Mouse (Mus musculus): ENCODE data around the gene B4galt5. TPM values are rescaled to one million over a fixed set of nuclear protein-coding genes. Genes with fewer than 3 reads are reported as not detected.

Gene B4galt5
- polyA plus RNA-seq, 1 experiment: 28.3 TPM

GRCm38 (mm10) chr2:167377697-167378096 lies 28.7 kb upstream of the B4galt5 start:
- TF ChIP-seq CTCF (IDR thresholded peaks at IDR 0.05; ENCODE audit: borderline replicate concordance, insufficient read depth, low read length) (no peak), POLR2A (IDR thresholded peaks at IDR 0.05; ENCODE audit: low read depth, low read length) (no peak)
- no peaks in the 10 kb centered on the region for H3K4me1 ChIP-seq (ENCODE audit: control insufficient read depth, insufficient read depth, low read length)
- no peak overlapping the region for H3K27ac ChIP-seq (ENCODE audit: insufficient read depth, low read length)
- no peak overlapping the region for H3K4me3 ChIP-seq (ENCODE audit: insufficient read depth, low read length)

GRCm38 (mm10) chr2:167376160-167376564 lies 27.2 kb upstream of the B4galt5 start:
- TF ChIP-seq CTCF (IDR thresholded peaks at IDR 0.05; ENCODE audit: borderline replicate concordance, insufficient read depth, low read length): no peak
- TF ChIP-seq POLR2A (IDR thresholded peaks at IDR 0.05; ENCODE audit: low read depth, low read length): no peak
- no peak overlapping the region for H3K27ac ChIP-seq (ENCODE audit: insufficient read depth, low read length)
- no peaks in the 10 kb centered on the region; the same call in 1 of the 2 replicates for H3K4me1 ChIP-seq (ENCODE audit: control insufficient read depth, insufficient read depth, low read length)
- no peak overlapping the region for H3K4me3 ChIP-seq (ENCODE audit: insufficient read depth, low read length)

GRCm38 (mm10) chr2:167375688-167376087 lies 26.7 kb upstream of the B4galt5 start:
- TF ChIP-seq POLR2A (IDR thresholded peaks at IDR 0.05; ENCODE audit: low read depth, low read length) (no peak), CTCF (IDR thresholded peaks at IDR 0.05; ENCODE audit: borderline replicate concordance, insufficient read depth, low read length) (no peak)
- Histone ChIP-seq H3K4me1 (ENCODE audit: control insufficient read depth, insufficient read depth, low read length) (no peaks in the 10 kb centered on the region; the same call in 1 of the 2 replicates), H3K27ac (ENCODE audit: insufficient read depth, low read length) (no peak overlapping the region)

GRCm38 (mm10) chr2:167375135-167375534 lies 26.2 kb upstream of the B4galt5 start:
- Histone ChIP-seq H3K4me1 (ENCODE audit: control insufficient read depth, insufficient read depth, low read length) (no peaks in the 10 kb centered on the region; the same call in 1 of the 2 replicates), H3K4me3 (ENCODE audit: insufficient read depth, low read length) (no peak overlapping the region), H3K27ac (ENCODE audit: insufficient read depth, low read length) (no peak overlapping the region)
- TF ChIP-seq POLR2A (IDR thresholded peaks at IDR 0.05; ENCODE audit: low read depth, low read length) (no peak), CTCF (IDR thresholded peaks at IDR 0.05; ENCODE audit: borderline replicate concordance, insufficient read depth, low read length) (no peak)

More at GRCm38 (mm10) chr2:167375688-167376087, 26.7 kb upstream of the B4galt5 start:
- H3K4me3 ChIP-seq (ENCODE audit: insufficient read depth, low read length): no peak overlapping the region

GRCm38 (mm10) chr2:167374191-167374805 lies 25.3 kb upstream of the B4galt5 start:
- Histone ChIP-seq H3K4me1 (ENCODE audit: control insufficient read depth, insufficient read depth, low read length) (no peaks in the 10 kb centered on the region; the same call in 1 of the 2 replicates), H3K27ac (ENCODE audit: insufficient read depth, low read length) (no peak overlapping the region), H3K4me3 (ENCODE audit: insufficient read depth, low read length) (no peak overlapping the region)
- no peak for TF ChIP-seq CTCF (IDR thresholded peaks at IDR 0.05; ENCODE audit: borderline replicate concordance, insufficient read depth, low read length)
- TF ChIP-seq POLR2A (IDR thresholded peaks at IDR 0.05; ENCODE audit: low read depth, low read length): no peak

GRCm38 (mm10) chr2:167373266-167373665 lies 24.3 kb upstream of the B4galt5 start:
- no peak for TF ChIP-seq CTCF (IDR thresholded peaks at IDR 0.05; ENCODE audit: borderline replicate concordance, insufficient read depth, low read length)
- Histone ChIP-seq H3K27ac (ENCODE audit: insufficient read depth, low read length) (no peak overlapping the region), H3K4me3 (ENCODE audit: insufficient read depth, low read length) (no peak overlapping the region), H3K4me1 (ENCODE audit: control insufficient read depth, insufficient read depth, low read length) (no peaks in the 10 kb centered on the region; the same call in 1 of the 2 replicates)

- Histone ChIP-seq H3K4me1 (ENCODE audit: control insufficient read depth, insufficient read depth, low read length) (no peaks in the 10 kb centered on the region; the same call in 1 of the 2 replicates), H3K27ac (ENCODE audit: insufficient read depth, low read length) (no peak overlapping the region), H3K4me3 (ENCODE audit: insufficient read depth, low read length) (no peak overlapping the region)
- TF ChIP-seq CTCF (IDR thresholded peaks at IDR 0.05; ENCODE audit: borderline replicate concordance, insufficient read depth, low read length): no peak
- TF ChIP-seq POLR2A (IDR thresholded peaks at IDR 0.05; ENCODE audit: low read depth, low read length): no peak
Observed at GRCm38 (mm10) chr2:167371506-167371905, 22.5 kb upstream of the B4galt5 start.

- Histone ChIP-seq H3K4me3 (ENCODE audit: insufficient read depth, low read length) (no peak overlapping the region), H3K27ac (ENCODE audit: insufficient read depth, low read length) (no peak overlapping the region), H3K4me1 (ENCODE audit: control insufficient read depth, insufficient read depth, low read length) (no peaks in the 10 kb centered on the region; the same call in 1 of the 2 replicates)
- no peak for TF ChIP-seq CTCF (IDR thresholded peaks at IDR 0.05; ENCODE audit: borderline replicate concordance, insufficient read depth, low read length)
- TF ChIP-seq POLR2A (IDR thresholded peaks at IDR 0.05; ENCODE audit: low read depth, low read length): no peak
Observed at GRCm38 (mm10) chr2:167368328-167368727, 19.3 kb upstream of the B4galt5 start.

GRCm38 (mm10) chr2:167367777-167368281 lies 18.8 kb upstream of the B4galt5 start:
- Histone ChIP-seq H3K4me1 (ENCODE audit: control insufficient read depth, insufficient read depth, low read length) (no peaks in the 10 kb centered on the region; the same call in 1 of the 2 replicates), H3K27ac (ENCODE audit: insufficient read depth, low read length) (no peak overlapping the region), H3K4me3 (ENCODE audit: insufficient read depth, low read length) (no peak overlapping the region)
- TF ChIP-seq CTCF (IDR thresholded peaks at IDR 0.05; ENCODE audit: borderline replicate concordance, insufficient read depth, low read length): no peak
- TF ChIP-seq POLR2A (IDR thresholded peaks at IDR 0.05; ENCODE audit: low read depth, low read length): no peak

- Histone ChIP-seq H3K27ac (ENCODE audit: insufficient read depth, low read length) (no peak overlapping the region), H3K4me3 (ENCODE audit: insufficient read depth, low read length) (no peak overlapping the region), H3K4me1 (ENCODE audit: control insufficient read depth, insufficient read depth, low read length) (no peaks in the 10 kb centered on the region; the same call in 1 of the 2 replicates)
- TF ChIP-seq CTCF (IDR thresholded peaks at IDR 0.05; ENCODE audit: borderline replicate concordance, insufficient read depth, low read length): no peak
- no peak for TF ChIP-seq POLR2A (IDR thresholded peaks at IDR 0.05; ENCODE audit: low read depth, low read length)
Observed at GRCm38 (mm10) chr2:167367325-167367724, 18.3 kb upstream of the B4galt5 start.

Measured in embryonic fibroblast, embryonic 13.5 days (primary cell).